Mouse (Mus musculus): ENCODE results near the gene Bloc1s1.
A peak's percentile ranks its signal among the peaks of the same experiment; 100 is the strongest.

Gene Bloc1s1

GRCm38 (mm10) chr10:128931441-128931840 lies 7.6 kb upstream of the Bloc1s1 start:
- DNase-seq = peak; percentile 7

GRCm38 (mm10) chr10:128929638-128930378 lies 6.0 kb upstream of the Bloc1s1 start:
- peak; percentile 27 for DNase-seq

- DNase-seq = peak; percentile 20
These were observed 4.5 kb upstream of the Bloc1s1 start for GRCm38 (mm10) chr10:128928356-128928755.

GRCm38 (mm10) chr10:128923013-128923691 lies 683 bp downstream of the Bloc1s1 start:
- peak; percentile 96 for DNase-seq

GRCm38 (mm10) chr10:128922822-128923012 lies 1.1 kb downstream of the Bloc1s1 start, which contains the start of gene Rdh5:
Gene Rdh5 (minus strand): TSS chr10:128922888.
- DNase-seq = no peak

GRCm38 (mm10) chr10:128921883-128922821 lies 1.7 kb downstream of the Bloc1s1 start:
- DNase-seq = peak; percentile 64

- no peak for DNase-seq
These were observed 2.6 kb downstream of the Bloc1s1 start for GRCm38 (mm10) chr10:128921251-128921650.

GRCm38 (mm10) chr10:128920736-128921161 lies 3.1 kb downstream of the Bloc1s1 start:
- peak; percentile 52 for DNase-seq

- DNase-seq = peak; percentile 25
These were observed 3.9 kb downstream of the Bloc1s1 start for GRCm38 (mm10) chr10:128919966-128920365.

GRCm38 (mm10) chr10:128919203-128919631 lies 4.6 kb downstream of the Bloc1s1 start:
- DNase-seq = peak; percentile 76

GRCm38 (mm10) chr10:128918246-128918645 lies 5.6 kb downstream of the Bloc1s1 start:
- DNase-seq = peak; percentile 97

GRCm38 (mm10) chr10:128917400-128917799 lies 6.4 kb downstream of the Bloc1s1 start:
- DNase-seq = no peak

- DNase-seq = no peak
These were observed 7.2 kb downstream of the Bloc1s1 start for GRCm38 (mm10) chr10:128916665-128917064.

GRCm38 (mm10) chr10:128915550-128915949 lies 8.3 kb downstream of the Bloc1s1 start:
- DNase-seq = no peak

- DNase-seq = peak; percentile 55
These were observed 10.1 kb downstream of the Bloc1s1 start for GRCm38 (mm10) chr10:128913696-128914095.

GRCm38 (mm10) chr10:128913219-128913618 lies 10.6 kb downstream of the Bloc1s1 start:
- DNase-seq = peak; percentile 87

GRCm38 (mm10) chr10:128912791-128913190 lies 11.0 kb downstream of the Bloc1s1 start:
- DNase-seq = no peak

- no peak for DNase-seq
These were observed 11.6 kb downstream of the Bloc1s1 start for GRCm38 (mm10) chr10:128912268-128912667.

GRCm38 (mm10) chr10:128911430-128911829 lies 12.4 kb downstream of the Bloc1s1 start:
- DNase-seq = no peak

GRCm38 (mm10) chr10:128910066-128910841 lies 13.6 kb downstream of the Bloc1s1 start:
- peak; percentile 52 for DNase-seq

- DNase-seq = peak; percentile 69
These were observed 14.2 kb downstream of the Bloc1s1 start for GRCm38 (mm10) chr10:128909567-128910028.

- DNase-seq = no peak
These were observed 14.9 kb downstream of the Bloc1s1 start for GRCm38 (mm10) chr10:128908778-128909448.

Data from cerebellum, adult 11-12 months (tissue).